Mouse (Mus musculus) thymus, postnatal 0 days (tissue): ENCODE results near the gene Stoml2. TPM values are rescaled to one million over a fixed set of nuclear protein-coding genes. Genes with fewer than 3 reads are reported as not detected.
"Not testable (repeated sequence)": the region's sequence is repeated elsewhere in the genome, so short reads cannot be mapped to it uniquely, and the experiment has no call there.

Experiments used
- DNase-seq: peaks from one replicate; pipeline ENCODE4 v3.0.0-alpha.2; 2015; ENCODE audit warnings: low spot score
- polyA plus RNA-seq: library from polyadenylated mRNA; unstranded; fragments of >200 nt; fragmentation: Nextera tagmentation; extraction: Ambion mirVana; gene quantifications from 2 replicates; pipeline ENCODE4 v1.2.1, GENCODE M21; 2015

Gene Stoml2
- polyA plus RNA-seq, 1 experiment from 2014 or later: 207 TPM

DNA sequence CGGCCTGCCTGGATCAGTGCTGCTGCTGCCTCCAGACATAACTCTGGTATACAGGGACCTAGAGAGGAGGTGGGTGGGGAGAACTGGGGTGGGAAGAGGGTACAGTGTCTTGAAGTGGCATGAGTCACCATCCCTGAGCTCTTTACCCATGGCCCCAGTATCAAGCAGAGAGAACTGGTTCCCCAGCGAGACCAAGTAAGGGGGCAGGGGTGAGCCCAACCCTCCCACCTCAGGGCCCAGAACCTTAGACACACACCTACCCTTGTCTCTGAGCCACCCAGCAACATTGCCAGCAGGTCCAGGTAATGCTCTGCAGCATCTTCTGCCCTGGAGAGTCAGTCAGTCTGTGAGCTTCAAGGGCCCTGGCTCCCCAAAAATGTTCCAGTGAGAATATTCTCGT, 26.6 kb downstream of the Stoml2 start:
- no peak for DNase-seq

DNA sequence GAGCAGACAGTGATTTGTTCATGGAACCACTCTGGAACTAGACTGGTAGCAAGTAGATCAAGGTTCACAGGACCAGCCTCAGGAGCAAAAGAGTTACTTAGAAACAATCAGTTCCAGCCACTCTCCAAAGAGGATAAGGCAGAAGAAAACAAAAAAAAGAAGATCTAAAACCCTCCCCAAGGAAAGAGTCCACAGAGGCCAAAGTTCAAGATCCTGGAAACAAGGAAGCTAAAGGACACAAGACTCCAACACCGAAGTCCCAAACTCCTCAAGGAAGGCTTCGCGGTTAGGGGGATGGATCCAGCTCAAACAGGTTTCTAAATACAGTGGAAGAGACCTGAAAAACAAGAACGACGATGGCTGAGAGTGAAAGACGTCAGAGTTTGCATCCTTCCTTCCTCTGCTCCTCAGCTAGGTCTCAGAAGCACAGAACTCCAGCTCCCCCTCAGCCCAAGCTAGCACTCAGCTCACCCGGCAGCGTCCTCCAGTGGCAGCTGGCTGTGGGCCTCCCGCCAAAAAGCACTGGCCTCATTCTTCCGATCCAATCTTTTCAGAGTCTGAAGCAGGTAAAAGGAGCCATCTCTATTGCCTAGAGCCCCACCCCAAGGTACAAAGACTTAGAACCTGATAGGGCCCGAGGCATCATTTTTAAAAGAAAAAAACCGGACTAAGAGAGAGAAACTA, 28.6 kb downstream of the Stoml2 start:
- no peak for DNase-seq

DNA sequence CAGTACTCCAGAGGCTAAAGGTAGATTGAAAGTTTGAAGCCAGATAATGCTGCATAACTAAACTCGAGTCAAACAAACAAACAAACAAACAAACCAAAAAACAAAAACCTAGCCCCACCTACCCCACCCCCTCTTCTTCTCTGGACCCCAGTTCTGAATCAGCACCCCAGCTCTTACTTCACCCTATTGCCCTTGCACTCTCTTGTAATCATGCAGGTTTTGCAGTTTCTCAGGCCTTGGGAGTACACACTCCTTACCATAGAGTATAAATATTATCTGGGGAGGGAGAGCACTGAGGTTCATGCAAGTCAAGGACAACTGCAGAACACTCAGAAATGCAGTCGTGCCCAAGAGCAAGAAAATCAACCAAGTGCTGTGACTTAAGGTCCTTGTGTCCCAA, 30.2 kb downstream of the Stoml2 start:
- no peak for DNase-seq

DNA sequence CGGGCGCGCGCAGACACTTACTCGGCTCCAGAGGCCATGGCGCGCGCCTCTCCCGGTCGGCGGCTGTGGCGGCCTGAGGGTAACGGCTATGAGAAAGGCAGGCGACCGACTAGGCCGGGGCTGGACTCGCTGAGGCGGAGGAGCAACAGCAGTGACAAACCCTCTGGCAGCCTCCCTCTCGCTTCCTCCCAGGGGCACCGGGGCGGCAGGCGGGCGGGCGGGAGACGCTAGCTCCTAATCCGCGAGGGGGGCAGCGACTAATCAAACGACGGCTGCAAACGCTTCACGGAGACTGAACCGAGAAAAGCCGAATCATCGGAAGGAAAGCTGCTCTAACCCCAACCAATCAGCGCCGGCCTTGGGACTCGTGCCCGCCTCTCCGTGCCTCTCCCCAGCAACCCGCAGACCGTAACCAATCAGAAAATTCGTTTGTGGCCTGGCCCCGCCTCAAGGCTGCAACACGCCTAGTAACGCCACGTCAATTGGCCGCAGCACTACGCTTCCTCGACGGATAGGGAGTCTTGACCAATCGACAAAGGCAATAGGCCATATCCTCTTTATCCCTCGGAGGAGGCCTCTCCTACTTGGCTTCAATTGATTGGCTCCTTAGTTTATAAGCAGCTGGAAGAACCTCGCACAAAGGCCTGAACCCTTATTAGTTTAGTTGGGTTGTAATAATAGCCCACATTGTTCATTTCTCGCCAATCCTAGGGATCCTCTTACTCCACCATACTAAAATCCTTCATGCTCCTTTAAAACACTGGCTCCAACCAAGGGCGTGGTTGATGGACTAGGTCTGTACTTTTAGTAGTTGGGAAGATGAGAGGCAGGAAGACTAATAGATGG, 31.1 kb downstream of the Stoml2 start, which contains the start of gene Vcp:
Vcp (minus strand) TSS at position 367 of the 846 bp plus-strand sequence.
- DNase-seq: peak; percentile 99

DNA sequence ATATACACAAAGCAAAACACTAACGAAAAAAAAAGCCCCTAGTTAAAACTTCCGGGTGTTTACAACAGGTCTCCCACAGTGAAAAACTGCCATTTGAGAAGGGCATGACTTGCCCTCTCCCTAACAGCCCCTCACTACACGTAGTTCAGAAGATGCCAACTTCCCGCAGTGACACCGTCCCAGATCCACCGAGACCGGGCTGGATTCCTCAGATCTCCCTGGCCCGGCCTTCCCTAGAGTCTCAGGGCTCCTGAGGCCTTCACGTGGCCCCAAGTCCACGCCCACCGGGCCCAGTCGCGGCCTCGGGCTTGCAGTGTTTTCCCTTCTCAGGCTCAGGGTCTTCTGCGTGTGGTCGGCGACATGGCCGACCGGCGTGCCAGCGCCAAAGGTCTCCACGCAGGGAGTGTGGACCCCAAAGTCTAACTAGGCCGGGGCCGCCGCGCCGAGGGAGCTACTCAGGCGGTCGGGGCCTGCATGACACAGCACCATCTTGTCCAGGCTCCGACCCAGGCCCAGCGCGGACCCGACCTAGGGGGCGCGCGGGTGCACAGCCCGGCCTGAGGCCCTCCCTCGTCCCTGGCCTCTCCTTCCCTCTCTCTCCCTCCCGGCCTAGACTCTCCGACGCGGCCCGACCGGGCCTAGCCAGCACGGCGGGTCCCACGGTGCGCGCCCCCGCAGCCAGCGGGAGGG, 31.9 kb downstream of the Stoml2 start:
- peak; percentile 68 for DNase-seq

DNA sequence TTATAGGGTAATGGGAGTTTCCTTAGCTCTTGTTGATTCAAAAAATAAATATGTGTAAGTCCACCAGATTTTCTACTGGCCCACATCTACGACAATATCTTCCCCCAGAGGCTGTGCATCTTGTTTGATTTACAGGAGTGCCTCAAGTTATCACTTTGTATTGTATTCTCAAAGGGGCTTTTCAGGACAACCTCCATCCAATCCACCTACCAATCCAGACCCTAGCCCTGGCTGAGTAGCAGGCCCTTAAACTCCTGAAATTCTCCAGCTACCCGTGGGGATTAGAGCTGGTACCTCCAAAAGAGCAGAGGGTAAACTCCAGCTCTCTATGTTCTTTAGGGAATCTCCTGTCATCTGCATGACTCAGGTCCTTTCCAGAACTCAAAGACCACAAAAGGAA, 33.5 kb downstream of the Stoml2 start:
- no peak for DNase-seq

DNA sequence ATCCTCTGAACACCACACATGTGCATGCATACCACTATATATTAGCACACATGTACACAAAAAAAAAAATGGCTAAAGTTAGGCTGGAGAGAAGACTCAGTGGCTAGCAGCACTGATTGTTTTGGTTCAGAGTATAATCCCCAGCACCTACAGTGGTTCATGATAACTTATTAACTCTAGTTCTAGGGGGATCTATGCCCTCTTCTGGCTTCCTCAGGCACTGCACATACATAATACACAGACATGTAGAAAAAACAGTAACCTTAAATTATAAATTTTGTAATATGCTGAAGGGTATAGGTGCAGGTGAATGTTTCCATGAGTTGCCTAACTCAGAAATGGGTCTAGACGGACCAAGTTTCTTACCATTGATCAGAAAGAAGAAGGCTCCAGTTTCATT, 43.2 kb downstream of the Stoml2 start:
- DNase-seq: no peak

DNA sequence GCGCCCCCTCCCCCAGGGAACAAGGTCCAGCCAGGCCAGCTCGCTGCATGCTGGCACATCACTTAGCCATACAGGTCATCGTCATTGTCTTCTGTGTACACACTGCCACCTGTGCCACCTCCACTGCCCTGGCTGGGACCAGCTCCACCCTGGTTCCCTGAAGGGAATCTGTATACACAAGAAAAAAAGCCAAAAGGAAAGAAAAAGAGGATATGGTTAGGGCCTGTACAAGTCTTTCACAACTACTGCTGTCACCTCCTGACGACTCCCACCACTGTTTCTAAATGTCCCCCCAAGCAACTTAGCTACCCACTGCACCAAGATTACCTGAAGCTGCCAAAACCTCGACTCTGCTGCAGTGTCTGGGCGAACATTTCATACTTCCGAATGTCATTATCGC, 51.0 kb downstream of the Stoml2 start:
- DNase-seq: not testable (repeated sequence)

DNA sequence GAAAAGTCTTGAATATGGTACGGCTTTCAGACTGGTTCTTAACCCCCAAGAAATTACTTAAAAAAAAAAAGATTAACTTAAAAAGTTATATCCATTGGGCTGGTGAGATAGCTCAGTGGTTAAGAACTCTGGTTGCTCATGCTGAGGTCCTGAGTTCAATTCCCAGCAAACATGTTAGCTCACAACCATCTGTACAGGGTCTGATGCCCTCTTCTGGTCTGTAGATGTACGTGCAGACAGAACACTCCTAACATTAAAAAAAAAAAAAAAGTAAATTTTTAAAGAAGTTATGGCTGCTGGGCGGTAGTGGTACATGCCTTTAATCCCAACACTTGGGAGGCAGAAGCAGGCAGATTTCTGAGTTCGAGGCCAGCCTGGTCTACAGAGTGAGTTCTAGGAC, 53.4 kb downstream of the Stoml2 start:
- DNase-seq: no peak

Other genes starting within 250 kb of the Stoml2 start
- not detected in 2 replicates for gene Fam205a1, start 177.8 kb downstream of the Stoml2 start, polyA plus RNA-seq
- 0.04 and 0.10 TPM in 2 replicates for gene Gm12394, start 174.9 kb downstream of the Stoml2 start, polyA plus RNA-seq
- gene Fam205c, start 157.5 kb downstream of the Stoml2 start, polyA plus RNA-seq: 0.14 TPM in 1 of 2 replicates, not detected in the other
- 0.12 and 0.39 TPM in 2 replicates for gene Phf24, start 115.0 kb downstream of the Stoml2 start, polyA plus RNA-seq
- gene Dnajb5, start 81.9 kb downstream of the Stoml2 start, polyA plus RNA-seq: 2.8 and 3.3 TPM in 2 replicates
- gene 1700022I11Rik, start 62.1 kb downstream of the Stoml2 start, polyA plus RNA-seq: 0.38 and 0.40 TPM in 2 replicates
- 371 and 396 TPM in 2 replicates for gene Vcp, start 31.2 kb downstream of the Stoml2 start, polyA plus RNA-seq
- 20.1 and 23.9 TPM in 2 replicates for gene Fancg, start 21.2 kb downstream of the Stoml2 start, polyA plus RNA-seq
- gene Pigo, start 5.9 kb downstream of the Stoml2 start, polyA plus RNA-seq: 17.0 and 18.3 TPM in 2 replicates
- gene Fam214b, start 14.5 kb upstream of the Stoml2 start, polyA plus RNA-seq: 2.4 and 3.0 TPM in 2 replicates
- gene Unc13b, start 27.2 kb upstream of the Stoml2 start, polyA plus RNA-seq: 0.15 and 0.29 TPM in 2 replicates
- gene Atp8b5, start 235.4 kb upstream of the Stoml2 start, polyA plus RNA-seq: 0.03 and 0.13 TPM in 2 replicates